Mouse (Mus musculus) left cerebral cortex, postnatal 4 days (tissue): ENCODE measurements around the gene Prkcz. TPM values are rescaled to one million over a fixed set of nuclear protein-coding genes. Genes with fewer than 3 reads are reported as not detected.
"Not testable (repeated sequence)": the region's sequence is repeated elsewhere in the genome, so short reads cannot be mapped to it uniquely, and the experiment has no call there.

Experiments
- DNase-seq: peaks from one replicate; pipeline ENCODE4 v3.0.0-alpha.2; 2022
- intact Hi-C: fragments of 180-260 bp; cut with DNase I; formaldehyde crosslinking; loops from one replicate; pipeline ENCODE4 v1.15.1; 2025
- total RNA-seq, 2 experiments: library from RNA; stranded (reverse); gene quantifications; 2 replicates each; pipeline ENCODE4 v1.2.3; 2021

Gene Prkcz
- total RNA-seq, 2 experiments from 2014 or later: 131 to 136 TPM

DNA sequence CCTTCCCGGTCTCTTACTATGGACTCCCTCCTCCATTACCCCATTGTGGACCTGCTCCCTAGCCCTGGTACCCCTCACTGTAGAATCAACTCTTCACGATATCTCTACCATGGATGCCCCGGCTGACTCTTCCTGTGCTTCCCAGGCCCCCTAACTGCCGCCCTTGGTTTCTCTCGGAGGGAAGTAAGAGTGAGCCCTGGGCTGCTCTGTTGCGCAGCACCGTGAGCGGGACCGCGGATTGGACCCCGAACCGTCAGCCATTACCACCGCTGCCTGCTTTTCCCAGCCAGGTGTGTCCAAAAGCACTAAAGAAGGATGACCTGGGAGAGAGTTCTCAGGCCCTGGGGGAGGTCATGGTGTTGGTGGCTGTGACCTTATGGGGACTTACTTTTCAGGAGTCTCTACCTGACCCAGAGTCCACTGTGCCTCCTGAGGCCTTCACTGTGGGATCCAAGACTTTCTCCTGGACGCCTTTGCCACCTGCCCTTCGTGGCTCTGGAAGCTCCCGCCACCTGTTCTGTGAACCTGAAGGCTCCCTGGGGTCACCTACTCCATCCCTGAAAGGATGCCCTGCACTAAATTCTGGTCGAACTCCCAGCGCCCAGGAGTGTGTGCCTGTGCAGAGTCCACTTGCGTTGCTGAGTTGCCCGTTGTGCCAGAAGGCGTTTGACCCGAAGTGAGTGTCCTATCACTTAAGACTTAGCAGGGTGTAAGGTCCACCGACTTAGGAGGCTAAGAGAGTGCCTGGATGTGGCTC lies 110.6 kb downstream of the Prkcz start:
- intact Hi-C loops: loop anchor here (5.0 kb wide), 1 partner anchor 57 kb away; no protein-coding TSS in a partner anchor
- DNase-seq: no peak

DNA sequence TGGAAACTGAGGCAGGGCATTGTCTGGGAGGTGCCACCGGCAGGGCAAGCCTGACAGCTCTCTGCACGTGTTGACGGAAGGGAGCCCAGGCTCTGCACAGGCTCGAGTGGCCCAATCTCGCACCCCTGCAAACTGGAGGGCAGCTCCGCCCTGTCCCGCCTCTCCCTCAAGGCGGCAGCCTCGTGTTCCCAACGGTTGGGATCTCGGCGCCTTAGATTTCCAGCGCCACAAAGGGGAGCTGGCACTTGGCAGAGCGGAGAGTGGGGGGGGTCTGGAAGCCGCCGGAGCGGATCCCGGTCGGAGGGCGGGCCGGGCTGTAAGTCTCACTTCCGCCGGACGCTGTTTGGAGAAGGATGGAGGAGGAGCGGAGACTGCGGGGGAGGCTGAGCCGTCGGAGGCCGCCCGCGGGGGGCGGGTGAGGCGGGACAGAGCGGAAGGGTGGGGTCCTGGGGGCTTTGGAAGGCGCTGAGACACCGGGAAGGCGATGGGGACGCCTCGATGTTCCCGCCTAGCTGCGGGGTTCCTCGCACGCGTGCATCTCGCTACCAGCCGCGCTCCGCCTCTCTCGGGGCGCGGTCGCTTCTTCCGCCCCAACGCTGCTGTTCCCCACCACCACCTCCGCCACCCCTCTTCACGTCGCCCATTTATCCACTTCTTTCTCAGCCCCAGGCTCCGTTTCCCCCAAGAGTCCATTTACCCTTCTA lies 111.4 kb downstream of the Prkcz start, which contains the start of gene Faap20:
Faap20 (plus strand) TSS at position 155 of the 704 bp plus-strand sequence.
- DNase-seq: peak; percentile 91
- intact Hi-C loops: loop anchor here (1.0 to 5.0 kb wide), 2 partner anchors 58 to 154 kb away; no protein-coding TSS in a partner anchor

DNA sequence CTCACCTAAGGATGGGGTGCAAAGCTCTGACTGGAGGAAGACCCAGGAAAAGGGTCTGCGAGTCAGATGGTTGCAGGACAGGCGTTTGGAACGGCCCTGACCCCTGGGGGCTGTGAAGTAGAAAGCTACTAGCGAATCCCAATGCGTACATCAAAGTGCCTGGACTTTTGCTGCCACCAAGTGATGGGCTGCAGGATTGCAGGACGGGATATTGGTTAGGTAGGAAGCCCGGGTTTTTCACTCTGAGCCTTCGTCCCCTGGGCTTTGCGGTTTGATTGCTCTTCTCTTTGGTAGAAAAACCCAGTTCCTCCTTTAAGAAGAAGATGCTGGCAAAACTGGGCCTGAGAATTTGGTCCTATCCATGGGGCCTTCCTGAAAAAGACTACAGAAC lies 111.9 kb downstream of the Prkcz start:
- peak; percentile 96 for DNase-seq
- intact Hi-C loops: loop anchor here (1.0 kb wide), 1 partner anchor 154 kb away; no protein-coding TSS in a partner anchor

GRCm38 (mm10) chr4:155248054-155248453 lies 113.1 kb downstream of the Prkcz start:
- intact Hi-C loops, DNase-seq: not testable (repeated sequence)

DNA sequence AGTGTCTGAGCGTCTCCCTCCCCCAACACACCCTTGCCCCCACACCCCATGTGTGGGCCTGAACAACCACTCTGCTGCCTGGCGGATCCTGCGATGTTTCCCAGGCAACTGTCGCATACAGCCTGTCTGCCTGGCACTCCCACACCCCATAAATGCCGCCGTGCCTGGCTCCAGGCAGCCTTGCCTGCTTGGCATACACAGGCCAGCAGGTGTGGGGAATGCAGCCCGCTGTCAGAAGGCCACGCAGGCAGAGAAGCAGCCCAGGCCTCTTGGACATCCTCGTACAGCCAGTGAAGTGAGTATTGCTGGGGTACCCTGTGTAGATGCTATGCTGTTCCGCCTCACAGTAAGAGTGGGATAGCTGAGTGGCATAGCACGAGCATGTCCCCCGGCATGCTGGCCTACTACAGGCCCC lies 114.5 kb downstream of the Prkcz start:
- intact Hi-C loops: no loop called here
- DNase-seq: peak; percentile 82

DNA sequence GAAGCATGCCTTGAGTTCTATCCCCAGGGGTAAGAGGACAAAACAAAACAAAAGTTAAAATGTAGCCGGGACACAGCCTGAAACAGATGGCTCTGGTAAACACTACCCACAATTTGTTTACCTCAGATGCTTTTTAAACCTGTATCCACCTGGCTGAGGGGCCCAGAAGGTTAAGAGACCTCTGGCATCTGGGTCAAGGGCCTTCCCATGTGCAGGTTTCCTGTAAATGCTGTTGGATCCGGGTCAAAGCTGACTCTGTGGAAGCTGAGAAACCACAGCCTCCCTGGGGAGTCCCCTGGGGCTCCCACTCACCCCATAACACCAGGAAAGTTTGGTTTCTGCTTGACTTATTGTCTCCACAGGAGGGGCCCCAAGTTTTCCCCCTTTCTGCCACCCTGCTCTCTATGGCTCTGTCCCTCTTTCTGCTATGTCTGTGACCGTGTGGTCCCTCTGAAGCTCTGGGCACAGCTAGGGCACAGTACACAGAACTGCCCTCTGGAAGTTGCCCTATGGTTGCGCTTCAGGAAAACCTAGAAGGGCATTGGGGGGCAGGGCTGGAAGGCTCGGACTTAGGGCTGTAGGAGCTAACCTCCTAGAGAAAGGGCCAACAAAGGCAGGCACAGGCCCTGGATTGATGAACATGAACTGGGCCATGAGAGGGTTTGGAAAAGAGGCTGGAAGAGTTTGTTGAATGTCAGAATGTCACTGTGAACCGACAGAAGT lies 115.2 kb downstream of the Prkcz start:
- intact Hi-C loops: no loop called here
- DNase-seq: no peak

- intact Hi-C loops: no loop called here
- DNase-seq: no peak
Observed at GRCm38 (mm10) chr4:155243233-155243632, 117.9 kb downstream of the Prkcz start.

GRCm38 (mm10) chr4:155242292-155242691 lies 118.9 kb downstream of the Prkcz start:
- no peak for DNase-seq
- intact Hi-C loops: no loop called here

- intact Hi-C loops: no loop called here
Observed at GRCm38 (mm10) chr4:155241789-155242188, 119.4 kb downstream of the Prkcz start.

GRCm38 (mm10) chr4:155239494-155239893 lies 121.7 kb downstream of the Prkcz start:
- intact Hi-C loops: no loop called here
- no peak for DNase-seq

More at GRCm38 (mm10) chr4:155241789-155242188, 119.4 kb downstream of the Prkcz start:
- peak; percentile 59 for DNase-seq

- intact Hi-C loops: no loop called here
- DNase-seq: no peak
Observed at GRCm38 (mm10) chr4:155238276-155238675, 122.9 kb downstream of the Prkcz start.

- DNase-seq: no peak
- intact Hi-C loops: no loop called here
Observed at GRCm38 (mm10) chr4:155236737-155237385, 124.3 kb downstream of the Prkcz start.

DNA sequence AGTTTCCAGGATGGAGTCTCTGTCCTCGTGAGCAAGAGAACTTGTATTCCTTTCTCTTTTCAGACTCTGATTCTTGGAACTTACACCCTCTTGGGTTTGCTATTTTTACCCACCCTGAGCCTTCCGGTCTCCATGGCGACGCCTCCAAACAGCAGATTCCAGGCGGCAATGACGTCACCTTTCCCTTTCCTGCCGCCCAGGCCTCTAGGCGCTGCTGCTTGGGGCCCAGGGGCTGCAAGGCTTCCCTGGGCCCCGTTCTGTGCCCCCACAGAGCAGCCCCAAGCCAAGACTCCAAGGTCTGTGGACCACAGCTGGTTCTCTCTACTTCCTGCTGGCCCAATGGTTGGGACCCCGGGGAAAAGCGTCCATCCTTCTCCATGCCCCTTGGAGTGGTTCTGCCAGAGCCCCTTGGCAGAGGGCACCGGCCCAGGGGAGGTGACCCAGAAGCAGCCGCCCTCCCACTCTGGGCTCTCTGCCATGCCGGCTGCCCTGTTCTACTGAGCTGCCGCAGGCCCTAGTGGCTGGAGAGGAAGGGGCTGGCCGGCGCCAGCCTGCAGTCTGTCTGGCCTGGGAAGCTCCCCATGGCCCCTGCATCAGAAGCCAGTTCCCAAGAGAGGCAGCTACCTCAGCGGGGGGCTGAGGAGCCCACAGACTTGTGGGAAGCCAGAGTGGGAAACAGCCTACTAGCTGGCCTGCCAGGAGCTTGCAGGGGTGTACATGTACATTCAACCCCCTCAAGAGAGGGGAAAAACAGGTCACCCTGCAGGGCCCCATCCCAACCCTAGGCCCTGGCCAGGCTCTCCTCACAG lies 125.6 kb downstream of the Prkcz start:
- intact Hi-C loops: no loop called here
- DNase-seq: peak; percentile 95

DNA sequence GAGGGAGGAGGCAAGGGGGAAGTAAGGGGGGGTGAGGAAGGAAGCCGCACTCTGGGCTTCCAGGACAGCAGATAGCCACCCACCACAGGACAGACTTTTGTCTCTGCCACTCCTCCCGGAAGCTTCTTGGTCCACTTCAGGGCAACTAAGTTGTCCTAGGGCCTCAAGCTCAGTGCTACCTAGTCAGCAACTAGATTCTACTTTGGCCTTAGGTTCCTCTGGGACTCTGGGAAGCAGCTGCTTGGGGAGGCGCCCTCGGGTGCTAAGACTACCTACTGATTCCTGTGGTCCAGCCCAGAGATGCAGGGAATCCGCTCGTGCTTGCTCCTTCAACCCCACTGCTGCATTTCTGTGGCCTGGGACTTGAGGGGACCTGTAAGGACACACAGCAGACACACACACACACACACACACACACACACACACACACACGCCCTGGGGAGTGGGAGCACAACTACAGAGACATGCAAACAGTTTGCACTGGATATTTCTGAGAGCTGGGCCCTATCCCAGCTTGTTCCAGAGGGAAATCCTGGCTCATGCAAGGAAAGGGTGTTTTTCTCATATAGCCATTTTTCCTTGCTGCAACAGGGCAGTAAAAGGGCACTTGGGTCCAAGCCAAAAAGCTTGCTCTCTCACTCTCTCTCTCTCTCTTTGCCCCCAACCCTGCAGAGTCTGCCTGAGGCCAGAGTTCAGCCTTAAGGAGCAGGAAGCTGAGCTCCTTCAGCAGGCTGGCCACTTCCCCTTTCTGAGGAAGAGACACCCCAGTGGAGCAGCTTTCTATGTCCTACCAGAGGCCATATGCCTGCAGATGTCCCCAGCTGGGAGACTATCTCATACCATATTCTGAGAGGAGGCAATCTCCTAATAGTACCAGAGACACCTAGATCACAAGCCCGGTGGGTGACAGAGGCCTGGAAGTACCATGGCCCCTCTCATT lies 126.5 kb downstream of the Prkcz start:
- DNase-seq: peak; percentile 22
- intact Hi-C loops: no loop called here

- peak; percentile 49 for DNase-seq
- intact Hi-C loops: no loop called here
Observed at GRCm38 (mm10) chr4:155233878-155234277, 127.3 kb downstream of the Prkcz start.

GRCm38 (mm10) chr4:155228461-155228860 lies 132.7 kb downstream of the Prkcz start:
- intact Hi-C loops: no loop called here

GRCm38 (mm10) chr4:155227986-155228385 lies 133.2 kb downstream of the Prkcz start:
- intact Hi-C loops: no loop called here
- DNase-seq: no peak

More at GRCm38 (mm10) chr4:155228461-155228860, 132.7 kb downstream of the Prkcz start:
- no peak for DNase-seq

- intact Hi-C loops: no loop called here
- DNase-seq: no peak
Observed at GRCm38 (mm10) chr4:155225918-155226317, 135.2 kb downstream of the Prkcz start.
